Mouse (Mus musculus): ENCODE results near the gene Gstcd. TPM values are rescaled to one million over a fixed set of nuclear protein-coding genes. Genes with fewer than 3 reads are reported as not detected.

The Gstcd gene
- polyA plus RNA-seq, 1 experiment from 2014 or later, result 8.3 TPM

DNA sequence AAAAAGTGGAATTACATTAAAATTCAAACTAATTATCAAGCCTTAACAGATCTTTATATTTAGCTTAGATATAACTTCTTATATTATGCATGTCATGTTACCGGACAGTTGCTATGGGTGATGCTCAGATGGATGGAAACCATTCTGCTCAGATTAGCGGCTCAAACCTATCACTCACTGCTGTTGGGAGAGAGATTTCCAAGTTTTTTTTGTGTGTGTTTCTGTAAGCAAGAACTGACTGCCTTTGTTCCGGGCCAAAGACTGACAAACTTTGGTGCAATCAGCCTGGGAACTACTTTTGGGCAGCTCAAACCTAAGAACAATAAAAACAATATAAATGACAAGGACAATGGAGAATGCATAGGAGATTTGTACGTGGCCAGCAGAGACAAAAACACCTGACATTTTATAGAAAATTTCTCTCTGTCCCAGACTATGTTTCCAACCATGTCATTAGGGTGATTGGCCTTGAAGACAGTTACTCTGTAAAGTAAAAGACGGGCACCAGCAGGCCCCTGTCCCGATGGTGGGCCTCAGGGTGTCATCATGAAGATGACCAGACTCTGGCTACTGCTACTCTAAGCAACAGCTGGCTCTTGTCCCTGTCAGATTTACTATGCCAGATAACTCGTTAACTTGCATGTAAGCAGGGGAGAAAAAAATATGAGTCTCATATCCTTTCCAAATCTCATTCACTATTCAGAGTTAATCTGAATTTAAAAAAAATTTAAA, 96.5 kb downstream of the Gstcd start:
- no peaks in the 10 kb centered on the region for H3K4me1 ChIP-seq
- H3K9me3 ChIP-seq (replicated peaks), result no peaks in the 10 kb centered on the region
- no peak for DNase-seq (ENCODE audit: low spot score)
- peaks cover 37% of the 10 kb centered on the region for H3K36me3 ChIP-seq
- H3K27ac ChIP-seq (replicated peaks), result no peak overlapping the region
- 92% methylated on average over 7 of the region's 7 CpGs for WGBS
- H3K27me3 ChIP-seq (ENCODE audit: low read depth, poor library complexity, severe bottlenecking), result no peaks in the 10 kb centered on the region
- H3K4me3 ChIP-seq, result no peak overlapping the region

- WGBS, result 92% methylated on average over 5 of the region's 5 CpGs
- H3K27ac ChIP-seq (replicated peaks), result no peak overlapping the region
- DNase-seq (ENCODE audit: low spot score), result no peak
- H3K4me1 ChIP-seq, result no peaks in the 10 kb centered on the region
- H3K4me3 ChIP-seq, result no peak overlapping the region
- H3K36me3 ChIP-seq, result peaks cover 41% of the 10 kb centered on the region
- H3K27me3 ChIP-seq (ENCODE audit: low read depth, poor library complexity, severe bottlenecking), result no peaks in the 10 kb centered on the region
- H3K9me3 ChIP-seq (replicated peaks), result no peaks in the 10 kb centered on the region
Observed at GRCm38 (mm10) chr3:132986188-132986587, 105.6 kb downstream of the Gstcd start.

DNA sequence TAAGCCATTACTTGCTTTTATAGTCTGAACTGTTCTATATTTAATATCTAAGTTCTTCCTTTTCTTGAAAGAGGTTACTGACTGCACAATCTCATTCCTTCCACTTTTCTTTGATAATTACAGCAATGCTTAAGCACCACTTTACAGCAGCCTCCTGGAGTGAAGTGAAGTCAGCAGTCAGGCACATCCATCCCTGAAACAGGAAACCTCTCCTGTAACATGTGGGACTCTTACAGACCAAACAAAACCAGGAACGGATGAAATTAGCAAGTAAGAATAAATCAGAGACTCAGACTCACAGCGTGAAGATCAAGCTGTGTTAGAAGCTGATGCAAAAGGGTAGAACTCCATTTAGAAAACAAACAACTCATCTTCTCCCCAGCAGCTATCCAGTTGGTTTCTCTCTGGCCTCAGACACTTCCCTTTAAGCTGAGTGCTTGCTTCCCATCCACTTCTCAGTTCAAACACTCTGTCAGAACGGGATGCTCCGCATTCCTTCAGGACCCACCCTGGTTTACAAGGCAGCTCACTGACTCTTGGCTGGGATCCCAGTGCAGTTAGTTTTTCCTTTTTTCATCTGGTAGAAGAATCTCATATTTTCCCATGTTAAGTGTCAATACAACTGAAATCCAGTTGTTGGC, 107.9 kb downstream of the Gstcd start:
- no peak for DNase-seq (ENCODE audit: low spot score)
- H3K27ac ChIP-seq (replicated peaks), result no peak overlapping the region
- no peaks in the 10 kb centered on the region for H3K4me1 ChIP-seq
- no peaks in the 10 kb centered on the region for H3K9me3 ChIP-seq (replicated peaks)
- peaks cover 59% of the 10 kb centered on the region for H3K36me3 ChIP-seq
- H3K27me3 ChIP-seq (ENCODE audit: low read depth, poor library complexity, severe bottlenecking), result no peaks in the 10 kb centered on the region
- no peak overlapping the region for H3K4me3 ChIP-seq
- WGBS, result 63% methylated on average over 4 of the region's 4 CpGs

GRCm38 (mm10) chr3:132981968-132982367, 109.9 kb downstream of the Gstcd start:
- no peaks in the 10 kb centered on the region for H3K27me3 ChIP-seq (ENCODE audit: low read depth, poor library complexity, severe bottlenecking)
- H3K9me3 ChIP-seq (replicated peaks), result no peaks in the 10 kb centered on the region
- H3K36me3 ChIP-seq, result peaks cover 52% of the 10 kb centered on the region
- H3K4me3 ChIP-seq, result no peak overlapping the region
- 97% methylated on average over 2 of the region's 2 CpGs for WGBS
- no peak overlapping the region for H3K27ac ChIP-seq (replicated peaks)
- no peak for DNase-seq (ENCODE audit: low spot score)
- H3K4me1 ChIP-seq, result no peaks in the 10 kb centered on the region

GRCm38 (mm10) chr3:132979781-132980461, 111.9 kb downstream of the Gstcd start:
- H3K4me1 ChIP-seq, result no peaks in the 10 kb centered on the region
- 93% methylated on average over 12 of the region's 12 CpGs for WGBS
- no peak overlapping the region for H3K27ac ChIP-seq (replicated peaks)
- H3K9me3 ChIP-seq (replicated peaks), result no peaks in the 10 kb centered on the region
- no peak overlapping the region for H3K4me3 ChIP-seq
- DNase-seq (ENCODE audit: low spot score), result no peak
- H3K27me3 ChIP-seq (ENCODE audit: low read depth, poor library complexity, severe bottlenecking), result no peaks in the 10 kb centered on the region
- peaks cover 38% of the 10 kb centered on the region for H3K36me3 ChIP-seq

DNA sequence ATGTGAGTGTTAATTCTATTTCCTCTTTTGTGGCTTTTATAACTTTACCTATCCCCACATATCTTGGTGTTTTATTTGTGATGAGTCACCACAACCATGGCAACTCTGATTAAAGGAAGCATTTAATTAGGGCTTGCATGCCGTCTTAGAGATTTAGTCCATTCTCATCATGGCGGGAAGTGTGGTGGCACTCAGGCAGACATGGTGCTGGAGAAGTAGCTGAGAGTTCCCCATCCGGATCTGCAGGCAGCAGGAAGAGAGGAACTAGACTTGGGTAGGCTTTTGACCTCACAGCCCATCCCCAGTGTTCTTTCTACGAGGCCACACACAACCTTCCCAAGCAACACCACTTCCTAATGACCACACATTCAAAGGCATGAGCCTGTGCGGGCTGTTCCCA, 125.6 kb downstream of the Gstcd start:
- H3K27ac ChIP-seq (replicated peaks), result no peak overlapping the region
- no peak overlapping the region for H3K4me3 ChIP-seq
- H3K27me3 ChIP-seq (ENCODE audit: low read depth, poor library complexity, severe bottlenecking), result no peaks in the 10 kb centered on the region
- no peaks in the 10 kb centered on the region for H3K9me3 ChIP-seq (replicated peaks)
- no peaks in the 10 kb centered on the region for H3K36me3 ChIP-seq
- H3K4me1 ChIP-seq, result no peaks in the 10 kb centered on the region
- no peak for DNase-seq (ENCODE audit: low spot score)
- WGBS, result 78% methylated on average over 5 of the region's 5 CpGs

DNA sequence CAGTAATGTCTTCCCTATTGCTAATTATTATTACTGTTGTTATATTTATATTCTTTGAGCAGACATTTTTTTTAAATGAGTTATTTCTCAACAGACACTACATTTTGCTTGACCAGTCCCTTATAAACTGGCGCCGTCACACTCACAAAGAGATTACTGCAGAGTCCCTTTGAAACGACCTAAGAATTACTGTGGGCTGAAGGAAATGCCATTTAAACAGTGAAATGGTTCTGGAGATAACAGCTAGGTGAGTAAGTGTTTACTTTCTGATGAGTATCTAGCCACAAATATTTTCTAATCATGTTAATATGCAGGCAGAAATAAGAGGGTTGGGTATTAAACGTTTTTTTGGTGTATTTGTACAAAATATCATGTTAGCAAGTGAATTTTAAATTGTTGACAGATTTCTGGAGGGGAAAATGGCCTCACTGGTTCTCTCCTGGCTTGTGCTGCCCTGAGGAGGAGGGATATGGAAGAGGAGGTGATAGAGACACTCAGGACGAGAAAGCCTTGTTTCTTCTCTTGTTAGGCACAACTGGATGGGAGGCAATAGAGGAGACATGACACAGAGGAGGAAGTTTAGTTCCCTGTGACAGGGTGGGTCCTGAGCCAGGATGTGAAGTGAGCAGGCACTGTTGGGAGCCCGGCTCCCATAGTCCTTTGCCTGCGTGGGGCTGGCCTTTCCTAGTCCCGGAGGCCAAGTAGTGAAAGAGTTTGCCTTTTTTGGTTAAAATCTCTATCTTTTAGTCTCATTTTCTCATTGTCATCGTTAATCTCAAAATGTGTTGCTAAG, 126.9 kb downstream of the Gstcd start:
- no peak overlapping the region for H3K4me3 ChIP-seq
- WGBS, result 78% methylated on average over 9 of the region's 9 CpGs
- no peak for DNase-seq (ENCODE audit: low spot score)
- H3K27ac ChIP-seq (replicated peaks), result no peak overlapping the region
- no peaks in the 10 kb centered on the region for H3K36me3 ChIP-seq
- no peaks in the 10 kb centered on the region for H3K4me1 ChIP-seq
- no peaks in the 10 kb centered on the region for H3K9me3 ChIP-seq (replicated peaks)
- H3K27me3 ChIP-seq (ENCODE audit: low read depth, poor library complexity, severe bottlenecking), result no peaks in the 10 kb centered on the region

- H3K4me3 ChIP-seq, result no peak overlapping the region
- 87% methylated on average over 7 of the region's 7 CpGs for WGBS
Observed at GRCm38 (mm10) chr3:132962631-132963361, 129.0 kb downstream of the Gstcd start.

GRCm38 (mm10) chr3:132950529-132950880, 141.3 kb downstream of the Gstcd start:
- WGBS, result 12% methylated on average over 7 of the region's 7 CpGs
- H3K27ac ChIP-seq (replicated peaks), result peak overlapping the region; percentile 79

More at GRCm38 (mm10) chr3:132962631-132963361, 129.0 kb downstream of the Gstcd start:
- H3K4me1 ChIP-seq, result no peaks in the 10 kb centered on the region
- no peak overlapping the region for H3K27ac ChIP-seq (replicated peaks)
- no peaks in the 10 kb centered on the region for H3K27me3 ChIP-seq (ENCODE audit: low read depth, poor library complexity, severe bottlenecking)
- DNase-seq (ENCODE audit: low spot score), result no peak
- H3K9me3 ChIP-seq (replicated peaks), result no peaks in the 10 kb centered on the region
- no peaks in the 10 kb centered on the region for H3K36me3 ChIP-seq

DNA sequence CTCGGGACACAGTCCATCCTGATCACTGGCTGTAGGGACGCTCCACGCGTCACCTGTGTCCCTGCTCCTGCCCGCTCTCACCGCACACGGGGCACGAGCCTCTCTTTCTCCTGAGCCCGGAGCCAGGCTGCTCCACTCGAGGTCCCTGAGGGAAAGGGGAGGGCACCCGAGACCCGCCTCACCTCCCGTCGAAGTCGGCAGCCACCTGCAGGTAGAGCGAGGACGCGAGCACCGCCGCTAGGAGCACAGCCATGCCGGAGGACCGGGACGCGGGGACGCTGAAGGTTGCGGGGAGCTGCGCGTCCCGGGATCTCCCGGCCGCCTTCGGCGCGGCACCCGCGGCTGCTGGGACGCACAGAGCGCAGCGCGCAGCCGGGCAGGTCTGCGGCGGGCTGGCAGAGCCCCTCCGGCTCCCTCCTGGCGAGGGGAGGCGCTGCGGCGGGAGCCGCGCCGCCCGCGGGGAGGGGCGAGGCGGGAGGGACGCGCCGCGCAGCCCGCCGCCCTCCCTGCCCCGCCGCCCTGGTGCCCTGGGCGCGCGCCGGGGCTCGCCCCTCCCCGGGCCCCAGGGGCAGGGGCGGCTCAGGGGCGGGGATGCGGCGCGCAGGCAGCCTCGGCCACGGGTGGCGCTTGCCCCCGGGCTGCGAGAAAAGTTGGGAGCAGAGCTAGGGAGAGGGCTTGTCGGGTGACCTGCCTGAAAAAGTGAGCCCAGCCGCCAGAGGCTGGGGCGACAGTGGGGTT, 141.9 kb downstream of the Gstcd start, which contains the start of gene Npnt:
TSS of gene Npnt (minus strand) at position 501 of the 738 bp plus-strand sequence.
- WGBS, result under 1% methylated on average over 74 of the region's 82 CpGs
- Histone ChIP-seq H3K9me3 (replicated peaks) (no peaks in the 10 kb centered on the region), H3K27me3 (ENCODE audit: low read depth, poor library complexity, severe bottlenecking) (peaks cover 44% of the 10 kb centered on the region)

More at GRCm38 (mm10) chr3:132950529-132950880, 141.3 kb downstream of the Gstcd start:
- peaks cover 44% of the 10 kb centered on the region for H3K27me3 ChIP-seq (ENCODE audit: low read depth, poor library complexity, severe bottlenecking)
- peak overlapping the region; percentile 78 for H3K4me3 ChIP-seq
- H3K9me3 ChIP-seq (replicated peaks), result no peaks in the 10 kb centered on the region
- no peaks in the 10 kb centered on the region for H3K36me3 ChIP-seq
- peaks cover 23% of the 10 kb centered on the region for H3K4me1 ChIP-seq
- no peak for DNase-seq (ENCODE audit: low spot score)

DNA sequence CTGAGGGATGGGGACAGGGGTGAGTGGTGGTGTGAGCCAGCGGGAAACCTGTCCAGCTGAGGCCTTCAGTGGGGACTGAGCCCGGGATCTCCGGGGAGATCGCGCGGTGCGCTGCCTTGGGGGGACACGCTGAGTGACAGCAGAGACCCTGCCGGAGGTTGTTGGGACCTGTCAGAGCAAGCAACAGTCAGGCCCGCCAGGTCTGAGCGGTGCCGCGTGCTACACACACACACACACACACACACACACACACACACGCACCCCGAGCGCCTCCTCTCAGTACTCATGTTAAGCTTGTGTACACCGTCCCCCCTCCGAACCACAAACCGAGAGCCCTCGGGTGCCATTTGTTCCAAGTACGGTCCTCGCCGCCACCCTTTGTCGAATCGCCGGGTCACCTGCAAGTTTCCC, 142.4 kb downstream of the Gstcd start:
- peaks cover 32% of the 10 kb centered on the region for H3K4me1 ChIP-seq
- H3K36me3 ChIP-seq, result no peaks in the 10 kb centered on the region
- under 1% methylated on average over 26 of the region's 26 CpGs for WGBS
- peak; percentile 56 for DNase-seq (ENCODE audit: low spot score)
- H3K27ac ChIP-seq (replicated peaks), result peak overlapping the region; percentile 79
- no peaks in the 10 kb centered on the region for H3K9me3 ChIP-seq (replicated peaks)
- H3K4me3 ChIP-seq, result peak overlapping the region; percentile 78
- peaks cover 44% of the 10 kb centered on the region for H3K27me3 ChIP-seq (ENCODE audit: low read depth, poor library complexity, severe bottlenecking)

More for the DNA sequence above, 141.9 kb downstream of the Gstcd start, which contains the start of gene Npnt:
- Histone ChIP-seq H3K36me3 (no peaks in the 10 kb centered on the region), H3K27ac (replicated peaks) (peak within 1 kb of the TSS; percentile 79), H3K4me3 (peak within 1 kb of the TSS; percentile 78), H3K4me1 (peaks cover 26% of the 10 kb centered on the region)
- DNase-seq (ENCODE audit: low spot score), result peak; percentile 48

All from midbrain, embryonic 10.5 days (tissue).